Mouse (Mus musculus) liver, adult 2 months (tissue): ENCODE measurements around the gene Ppp2r2c.

Experiments used
- CTCF ChIP-seq: fragments of 200-500 bp; IDR thresholded peaks from 2 replicates; pipeline ENCODE4 v1.5.1; 2011; ENCODE audit warnings: low read depth, low read length, control low read depth
- POLR2A ChIP-seq: fragments of 200-500 bp; IDR thresholded peaks from 2 replicates; pipeline ENCODE4 v1.6.1; 2011; ENCODE audit warnings: low read length, control low read depth; ENCODE audit not compliant: insufficient read depth; ENCODE audit errors: extremely low read depth

DNA sequence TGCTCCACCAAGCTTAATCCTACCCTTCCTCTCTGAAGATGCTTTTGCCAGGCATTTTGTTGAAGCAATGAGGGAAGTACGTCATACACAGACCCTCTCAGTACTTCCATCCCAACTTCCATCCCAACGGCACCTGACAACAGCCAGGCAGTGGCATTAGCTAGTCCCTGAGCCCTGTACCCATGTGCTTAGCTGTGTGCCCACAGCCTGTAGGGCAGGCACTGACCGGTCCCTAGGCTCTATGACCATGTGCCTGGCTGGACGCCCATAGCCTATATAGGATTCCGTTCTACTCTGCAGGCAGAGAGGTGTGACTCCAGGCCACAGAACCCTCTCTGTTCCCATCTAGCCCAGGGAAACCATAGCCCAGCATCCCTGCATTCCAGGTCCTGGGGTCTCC, 69.7 kb downstream of the Ppp2r2c start:
- TF ChIP-seq CTCF (no peak), POLR2A (no peak)
